Mouse (Mus musculus) limb, embryonic 11.5 days (tissue): ENCODE measurements at regions not wholly inside any gene's neighbourhood (a gene's known extent, or its start where the extent isn't known, plus 50 kb on each side); places are given as distances from the start of the nearest gene placed in this dataset.

Source experiments
- ATAC-seq: fragments of 200-750 bp; cut with Nextera tagmentation; 2 replicates; pipeline ENCODE4 v1.8.0; 2017; ENCODE audit warnings: low read depth; ENCODE audit not compliant: insufficient number of reproducible peaks, low FRiP score, low TSS enrichment
- DNase-seq: peaks from one replicate; pipeline ENCODE4 v3.0.0-alpha.2; 2015; ENCODE audit warnings: low spot score
- H3K27ac ChIP-seq: fragments of 300-500 bp; sonication (generic); replicated peaks from 2 replicates; pipeline ENCODE4 v1.5.1; 2014; ENCODE audit warnings: low read depth, mild to moderate bottlenecking, low read length
- H3K27me3 ChIP-seq: fragments of 300-500 bp; sonication (generic); 2 replicates; pipeline ENCODE4 v1.6.1; 2014; ENCODE audit warnings: mild to moderate bottlenecking, low read length, mixed read lengths; ENCODE audit not compliant: control insufficient read depth, insufficient read depth
- H3K36me3 ChIP-seq: fragments of 300-500 bp; sonication (generic); 2 replicates; pipeline ENCODE4 v1.6.1; 2014; ENCODE audit warnings: mild to moderate bottlenecking, low read length, moderate library complexity, mixed read lengths; ENCODE audit not compliant: control insufficient read depth, insufficient read depth
- H3K4me1 ChIP-seq: fragments of 300-500 bp; sonication (generic); 2 replicates; pipeline ENCODE4 v1.6.1; 2014; ENCODE audit warnings: low read length, mixed read lengths; ENCODE audit not compliant: control insufficient read depth, insufficient read depth
- H3K4me2 ChIP-seq: fragments of 300-500 bp; sonication (generic); 2 replicates; pipeline ENCODE4 v1.6.1; 2014; ENCODE audit warnings: low read depth, mild to moderate bottlenecking, moderate library complexity; ENCODE audit not compliant: severe bottlenecking
- H3K4me3 ChIP-seq: fragments of 300-500 bp; sonication (generic); 2 replicates; pipeline ENCODE4 v1.5.1; 2014; ENCODE audit warnings: low read depth, low read length
- H3K9ac ChIP-seq: fragments of 300-500 bp; sonication (generic); 2 replicates; pipeline ENCODE4 v1.6.1; 2014; ENCODE audit warnings: mild to moderate bottlenecking, low read length
- H3K9me3 ChIP-seq: fragments of 300-500 bp; sonication (generic); 2 replicates; pipeline ENCODE4 v1.6.1; 2016; ENCODE audit warnings: low read length; ENCODE audit not compliant: control insufficient read depth
- WGBS: fragments of 180-500 bp; shearing (Covaris S2); extraction: QIAGEN DNeasy Blood & Tissue Kit; methylation state at CpG from one replicate; pipeline ENCODE4 v1.1.7; 2014; 5-methylcytosine and 5-hydroxymethylcytosine counted together

- Histone ChIP-seq H3K27me3 (no peaks in the 10 kb centered on the region), H3K4me1 (peaks cover 4% of the 10 kb centered on the region), H3K27ac (no peak overlapping the region), H3K36me3 (no peaks in the 10 kb centered on the region), H3K9ac (no peak overlapping the region), H3K9me3 (no peaks in the 10 kb centered on the region), H3K4me2 (no peak overlapping the region), H3K4me3 (no peak overlapping the region)
- ATAC-seq, result no peak
- DNase-seq, result no peak
- WGBS, result 65% methylated on average over 6 of the region's 6 CpGs
Measured at GRCm38 (mm10) chr6:126481257-126481656, 54.0 kb downstream of the Kcna5 start.

DNA sequence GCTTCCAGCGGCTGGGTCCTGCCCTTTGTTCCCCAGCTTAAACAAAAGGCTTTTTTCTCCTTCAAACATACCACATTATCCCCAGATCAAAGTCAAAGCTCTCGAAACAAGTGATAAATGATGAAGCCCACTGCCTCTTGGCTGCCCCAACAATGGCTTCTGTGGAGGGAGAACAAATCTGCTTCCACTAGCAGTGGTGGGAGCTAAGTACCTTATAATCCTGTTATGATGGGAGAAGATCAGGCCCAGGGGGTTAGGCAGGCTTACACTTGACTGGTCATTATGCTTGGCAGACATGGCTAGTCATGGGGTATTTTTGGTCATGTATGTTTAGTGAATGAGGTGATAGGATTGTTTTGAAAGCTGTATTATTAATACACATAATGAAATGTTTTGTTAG, 57.7 kb downstream of the Kcna5 start:
- WGBS, result 44% methylated on average over 2 of the region's 2 CpGs
- no peaks in the 10 kb centered on the region for H3K36me3 ChIP-seq
- no peaks in the 10 kb centered on the region for H3K27me3 ChIP-seq
- H3K9ac ChIP-seq, result no peak overlapping the region
- DNase-seq (no peak), ATAC-seq (no peak)
- H3K9me3 ChIP-seq, result no peaks in the 10 kb centered on the region
- H3K4me3 ChIP-seq, result no peak overlapping the region
- H3K4me2 ChIP-seq, result no peak overlapping the region
- peaks cover 4% of the 10 kb centered on the region for H3K4me1 ChIP-seq
- H3K27ac ChIP-seq, result no peak overlapping the region

DNA sequence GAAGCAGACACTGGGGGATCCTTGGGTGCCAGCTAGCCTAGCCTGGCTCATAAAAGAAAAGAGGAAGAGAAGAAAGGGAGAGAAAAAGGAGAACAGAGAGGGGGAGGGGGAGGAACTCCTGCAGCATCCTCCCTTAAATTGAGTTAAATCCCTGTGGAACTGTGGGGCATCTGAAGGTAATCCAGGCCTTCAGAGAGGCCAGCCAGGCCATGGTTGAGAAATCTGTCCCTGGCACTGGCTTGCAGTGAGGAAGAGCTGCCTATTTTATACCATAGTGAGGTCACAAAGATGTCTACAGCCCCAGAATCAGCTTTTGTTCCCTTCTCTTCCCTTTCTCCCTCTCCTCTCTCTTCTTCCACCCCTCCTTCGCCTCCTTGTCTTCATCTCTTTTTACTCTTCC, 58.5 kb downstream of the Kcna5 start:
- no peaks in the 10 kb centered on the region for H3K36me3 ChIP-seq
- no peaks in the 10 kb centered on the region for H3K27me3 ChIP-seq
- H3K27ac ChIP-seq, result no peak overlapping the region
- no peak for DNase-seq
- H3K9me3 ChIP-seq, result no peaks in the 10 kb centered on the region
- no peak for ATAC-seq
- H3K4me1 ChIP-seq, result peaks cover 4% of the 10 kb centered on the region
- 95% methylated on average over 1 of the region's 1 CpGs for WGBS
- H3K4me3 ChIP-seq, result no peak overlapping the region
- no peak overlapping the region for H3K4me2 ChIP-seq
- H3K9ac ChIP-seq, result no peak overlapping the region

DNA sequence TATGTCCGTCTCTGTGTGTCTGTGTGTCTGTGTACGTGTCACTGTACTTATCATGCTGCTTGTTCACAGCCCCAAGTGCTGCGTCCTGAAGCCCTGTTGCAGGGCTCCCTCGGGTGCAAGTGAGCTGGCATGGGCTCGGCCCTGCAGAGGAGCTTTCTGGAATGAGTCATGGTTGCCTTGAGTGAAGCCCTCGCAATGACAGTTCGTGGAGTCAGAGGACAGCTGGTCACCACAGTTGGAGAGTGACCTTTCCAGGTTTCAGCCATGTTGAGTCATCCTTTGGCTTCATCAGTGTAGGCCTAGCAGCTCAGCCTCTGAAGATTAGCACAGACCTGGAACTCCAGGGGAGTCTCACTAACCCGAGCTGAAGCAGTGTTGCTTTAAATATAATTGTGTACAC, 59.7 kb downstream of the Kcna5 start:
- H3K9ac ChIP-seq, result no peak overlapping the region
- no peak overlapping the region for H3K4me3 ChIP-seq
- ATAC-seq (no peak), DNase-seq (no peak)
- no peak overlapping the region for H3K4me2 ChIP-seq
- no peak overlapping the region for H3K27ac ChIP-seq
- 91% methylated on average over 8 of the region's 8 CpGs for WGBS
- peaks cover 4% of the 10 kb centered on the region for H3K4me1 ChIP-seq
- no peaks in the 10 kb centered on the region for H3K36me3 ChIP-seq
- no peaks in the 10 kb centered on the region for H3K9me3 ChIP-seq
- no peaks in the 10 kb centered on the region for H3K27me3 ChIP-seq

- no peak overlapping the region for H3K9ac ChIP-seq
- H3K4me3 ChIP-seq, result no peak overlapping the region
- H3K27me3 ChIP-seq, result no peaks in the 10 kb centered on the region
- H3K9me3 ChIP-seq, result no peaks in the 10 kb centered on the region
- no peak for ATAC-seq
- no peaks in the 10 kb centered on the region for H3K36me3 ChIP-seq
- no peaks in the 10 kb centered on the region for H3K4me1 ChIP-seq
- no peak for DNase-seq
- H3K27ac ChIP-seq, result no peak overlapping the region
- WGBS, result 63% methylated on average over 1 of the region's 1 CpGs
- H3K4me2 ChIP-seq, result no peak overlapping the region
Measured at GRCm38 (mm10) chr6:126453751-126454150, 81.5 kb downstream of the Kcna5 start.

DNA sequence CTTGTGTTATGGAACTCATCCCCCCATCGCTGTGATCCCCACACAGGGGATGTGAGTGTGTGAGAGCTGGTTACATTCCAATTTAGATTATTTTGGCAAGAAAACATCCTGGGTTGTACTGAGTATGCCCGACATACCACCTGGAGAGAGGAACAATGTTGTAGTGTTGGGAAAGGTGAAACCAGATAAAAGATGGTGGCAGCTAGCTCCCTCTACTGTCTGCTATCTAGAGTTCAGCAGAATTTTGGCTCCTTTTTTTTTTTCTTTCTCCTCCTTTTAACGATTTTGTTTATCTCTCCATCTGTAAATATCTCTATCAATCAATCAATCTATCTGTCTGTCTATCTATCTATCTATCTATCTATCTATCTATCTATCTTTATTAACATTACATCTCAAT, 89.7 kb downstream of the Kcna5 start:
- WGBS, result 27% methylated on average over 3 of the region's 3 CpGs
- Histone ChIP-seq H3K4me3 (no peak overlapping the region), H3K27ac (no peak overlapping the region), H3K4me2 (no peak overlapping the region), H3K36me3 (no peaks in the 10 kb centered on the region), H3K27me3 (no peaks in the 10 kb centered on the region), H3K9ac (no peak overlapping the region), H3K4me1 (no peaks in the 10 kb centered on the region), H3K9me3 (no peaks in the 10 kb centered on the region)
- ATAC-seq, result no peak
- DNase-seq, result no peak

- H3K9ac ChIP-seq, result no peak overlapping the region
- H3K4me1 ChIP-seq, result no peaks in the 10 kb centered on the region
- no peaks in the 10 kb centered on the region for H3K9me3 ChIP-seq
- no peak for DNase-seq
- H3K4me3 ChIP-seq, result no peak overlapping the region
- 8% methylated on average over 1 of the region's 1 CpGs for WGBS
- no peak overlapping the region for H3K4me2 ChIP-seq
- H3K27me3 ChIP-seq, result no peaks in the 10 kb centered on the region
- no peak overlapping the region for H3K27ac ChIP-seq
- no peaks in the 10 kb centered on the region for H3K36me3 ChIP-seq
- no peak for ATAC-seq
Measured at GRCm38 (mm10) chr6:126440254-126440653, 95.0 kb downstream of the Kcna5 start.

DNA sequence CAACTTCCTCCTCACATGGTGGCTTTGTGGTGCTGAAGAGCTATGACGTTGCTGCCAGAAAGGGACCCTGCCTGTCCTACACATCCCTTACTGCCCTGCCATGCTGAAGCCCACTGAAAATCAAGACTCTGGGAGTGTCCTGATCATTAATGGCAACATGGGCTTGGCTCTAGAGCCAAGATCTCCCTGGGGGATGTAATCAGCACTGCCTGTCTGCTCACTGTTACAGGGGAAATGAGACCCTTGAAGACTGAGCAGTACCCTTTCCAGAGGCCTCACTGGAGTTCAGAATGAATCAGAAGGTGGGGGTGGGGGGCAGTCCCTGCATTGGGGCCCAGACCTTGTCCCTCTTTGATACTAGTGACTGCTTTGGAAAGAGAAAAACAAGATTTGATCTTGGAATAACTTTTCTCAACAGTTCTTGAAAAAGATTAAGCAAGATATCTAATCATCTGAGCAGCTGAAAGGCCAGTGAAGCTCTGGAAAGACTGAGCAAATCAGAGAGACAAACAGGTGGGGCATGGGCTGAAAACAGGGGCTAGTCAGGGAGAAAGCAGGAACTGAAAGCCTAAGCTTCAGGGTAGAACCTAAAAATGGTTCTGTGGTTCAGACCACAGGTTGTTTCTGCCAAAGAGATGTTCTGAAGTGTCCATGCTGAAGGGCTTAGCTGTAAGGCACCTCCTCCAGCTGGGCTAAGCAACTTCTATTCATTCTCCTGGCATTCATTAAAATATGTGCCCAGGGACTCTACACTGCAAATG, 97.1 kb downstream of the Kcna5 start:
- H3K9me3 ChIP-seq, result no peaks in the 10 kb centered on the region
- DNase-seq (no peak), ATAC-seq (no peak)
- no peak overlapping the region for H3K4me2 ChIP-seq
- H3K27ac ChIP-seq, result no peak overlapping the region
- no peak overlapping the region for H3K9ac ChIP-seq
- no peaks in the 10 kb centered on the region for H3K27me3 ChIP-seq
- no peaks in the 10 kb centered on the region for H3K36me3 ChIP-seq
- WGBS, result 83% methylated on average over 1 of the region's 1 CpGs
- H3K4me1 ChIP-seq, result no peaks in the 10 kb centered on the region
- H3K4me3 ChIP-seq, result no peak overlapping the region

- H3K4me2 ChIP-seq, result no peak overlapping the region
- no peak overlapping the region for H3K4me3 ChIP-seq
- H3K27me3 ChIP-seq, result no peaks in the 10 kb centered on the region
- ATAC-seq (no peak), DNase-seq (no peak)
- H3K36me3 ChIP-seq, result no peaks in the 10 kb centered on the region
- H3K27ac ChIP-seq, result no peak overlapping the region
- H3K9ac ChIP-seq, result no peak overlapping the region
- no peaks in the 10 kb centered on the region for H3K9me3 ChIP-seq
- no peaks in the 10 kb centered on the region for H3K4me1 ChIP-seq
Measured at GRCm38 (mm10) chr6:126427208-126427607, 108.0 kb downstream of the Kcna5 start.
